Mouse (Mus musculus) hindbrain, embryonic 14.5 days (tissue): ENCODE results near the gene Mdm1. TPM values are rescaled to one million over a fixed set of nuclear protein-coding genes. Genes with fewer than 3 reads are reported as not detected.

Experiments used
- ATAC-seq: fragments of 200-750 bp; cut with Nextera tagmentation; 2 replicates; pipeline ENCODE4 v1.8.0; 2017; ENCODE audit warnings: moderate number of reproducible peaks, mild to moderate bottlenecking, moderate TSS enrichment, moderate library complexity; ENCODE audit not compliant: low FRiP score
- DNase-seq: peaks from one replicate; pipeline ENCODE4 v3.0.0-alpha.2; 2015; ENCODE audit warnings: low spot score
- H3K27ac ChIP-seq: fragments of 300-500 bp; sonication (generic); 2 replicates; pipeline ENCODE4 v1.5.1; 2014; ENCODE audit warnings: mild to moderate bottlenecking, moderate library complexity
- H3K27me3 ChIP-seq: fragments of 300-500 bp; sonication (generic); 2 replicates; pipeline ENCODE4 v1.6.1; 2014; ENCODE audit warnings: mild to moderate bottlenecking, low read length, mixed read lengths; ENCODE audit not compliant: control insufficient read depth, insufficient read depth
- H3K36me3 ChIP-seq: fragments of 300-500 bp; sonication (generic); replicated peaks from 2 replicates; pipeline ENCODE4 v1.6.1; 2014; ENCODE audit not compliant: control insufficient read depth, insufficient read depth
- H3K4me1 ChIP-seq: fragments of 300-500 bp; sonication (generic); replicated peaks from 2 replicates; pipeline ENCODE4 v1.6.1; 2014; ENCODE audit warnings: antibody characterized with exemption, low read length, mixed read lengths; ENCODE audit not compliant: control insufficient read depth, insufficient read depth
- H3K4me2 ChIP-seq: fragments of 300-500 bp; sonication (generic); replicated peaks from 2 replicates; pipeline ENCODE4 v1.6.1; 2014; ENCODE audit warnings: mild to moderate bottlenecking, moderate library complexity
- H3K4me3 ChIP-seq: fragments of 300-500 bp; sonication (generic); replicated peaks from 2 replicates; pipeline ENCODE4 v1.5.1; 2014; ENCODE audit warnings: mild to moderate bottlenecking, low read length
- H3K9ac ChIP-seq: fragments of 300-500 bp; sonication (generic); 2 replicates; pipeline ENCODE4 v1.6.1; 2014
- H3K9me3 ChIP-seq: fragments of 300-500 bp; sonication (generic); 2 replicates; pipeline ENCODE4 v1.6.1; 2016; ENCODE audit warnings: low read length; ENCODE audit not compliant: control insufficient read depth
- WGBS: fragments of 180-500 bp; shearing (Covaris S2); extraction: QIAGEN DNeasy Blood & Tissue Kit; methylation state at CpG from one replicate; pipeline ENCODE4 v1.1.7; 2014; 5-methylcytosine and 5-hydroxymethylcytosine counted together
- polyA plus RNA-seq: library from polyadenylated mRNA; unstranded; fragments of >200 nt; fragmentation: Nextera tagmentation; extraction: Ambion mirVana; gene quantifications from 2 replicates; pipeline ENCODE4 v1.2.1, GENCODE M21; 2014

The Mdm1 gene
- polyA plus RNA-seq, 1 experiment from 2014 or later, result 27.0 TPM

GRCm38 (mm10) chr10:118138508-118138907, 3.1 kb upstream of the Mdm1 start:
- WGBS, result 90% methylated on average over 11 of the region's 11 CpGs
- no peaks in the 10 kb centered on the region for H3K36me3 ChIP-seq
- H3K9ac ChIP-seq, result no peak overlapping the region

GRCm38 (mm10) chr10:118139837-118140570, 1.6 kb upstream of the Mdm1 start:
- WGBS, result 59% methylated on average over 8 of the region's 8 CpGs
- Histone ChIP-seq H3K9me3 (no peaks in the 10 kb centered on the region), H3K27me3 (no peaks in the 10 kb centered on the region), H3K4me2 (no peak overlapping the region), H3K4me1 (0 out of 2 replicates have a peak, but pooled peaks cover 10% of the 10 kb centered on the region), H3K4me3 (no peak overlapping the region), H3K27ac (no peak overlapping the region), H3K36me3 (no peaks in the 10 kb centered on the region), H3K9ac (peak overlapping the region; percentile 1; the same call in 1 of the 2 replicates)
- DNase-seq (no peak), ATAC-seq (no peak)

More at GRCm38 (mm10) chr10:118138508-118138907, 3.1 kb upstream of the Mdm1 start:
- H3K4me1 ChIP-seq, result 0 out of 2 replicates have a peak, but pooled peaks cover 10% of the 10 kb centered on the region
- ATAC-seq (no peak), DNase-seq (no peak)
- no peaks in the 10 kb centered on the region for H3K27me3 ChIP-seq
- H3K9me3 ChIP-seq, result no peaks in the 10 kb centered on the region
- no peak overlapping the region for H3K27ac ChIP-seq
- H3K4me2 ChIP-seq, result no peak overlapping the region
- no peak overlapping the region for H3K4me3 ChIP-seq

GRCm38 (mm10) chr10:118141884-118142801, 532 bp downstream of the Mdm1 start:
- peak overlapping the region; percentile 77 for H3K9ac ChIP-seq
- no peak for ATAC-seq
- H3K36me3 ChIP-seq, result peaks cover 4% of the 10 kb centered on the region; the same call in 1 of the 2 replicates
- H3K27ac ChIP-seq, result no peak overlapping the region
- H3K4me2 ChIP-seq, result peak overlapping the region; percentile 82
- 0 out of 2 replicates have a peak, but pooled peaks cover 10% of the 10 kb centered on the region for H3K4me1 ChIP-seq
- no peak for DNase-seq
- WGBS, result 2% methylated on average over 51 of the region's 53 CpGs
- no peaks in the 10 kb centered on the region for H3K9me3 ChIP-seq
- H3K4me3 ChIP-seq, result peak overlapping the region; percentile 95
- no peaks in the 10 kb centered on the region for H3K27me3 ChIP-seq

- H3K9me3 ChIP-seq, result no peaks in the 10 kb centered on the region
- peaks cover 39% of the 10 kb centered on the region for H3K36me3 ChIP-seq
- ATAC-seq, result no peak
- H3K27ac ChIP-seq, result no peak overlapping the region
- H3K4me2 ChIP-seq, result no peak overlapping the region
- no peak overlapping the region for H3K4me3 ChIP-seq
- H3K4me1 ChIP-seq, result no peaks in the 10 kb centered on the region
- no peak for DNase-seq
- 87% methylated on average over 5 of the region's 5 CpGs for WGBS
- no peaks in the 10 kb centered on the region for H3K27me3 ChIP-seq
- H3K9ac ChIP-seq, result no peak overlapping the region
Measured at GRCm38 (mm10) chr10:118149381-118149780, 7.8 kb downstream of the Mdm1 start.

- Histone ChIP-seq H3K9me3 (no peaks in the 10 kb centered on the region), H3K9ac (no peak overlapping the region), H3K27me3 (no peaks in the 10 kb centered on the region), H3K36me3 (peaks cover 39% of the 10 kb centered on the region), H3K27ac (no peak overlapping the region), H3K4me2 (no peak overlapping the region), H3K4me1 (no peaks in the 10 kb centered on the region), H3K4me3 (no peak overlapping the region)
- ATAC-seq (no peak), DNase-seq (no peak)
- 89% methylated on average over 9 of the region's 9 CpGs for WGBS
Measured at GRCm38 (mm10) chr10:118150866-118151265, 9.3 kb downstream of the Mdm1 start.

- peak; percentile 77 for DNase-seq
- Histone ChIP-seq H3K9ac (no peak overlapping the region), H3K4me1 (no peaks in the 10 kb centered on the region), H3K9me3 (no peaks in the 10 kb centered on the region), H3K27ac (no peak overlapping the region), H3K27me3 (no peaks in the 10 kb centered on the region), H3K36me3 (peaks cover 54% of the 10 kb centered on the region), H3K4me3 (no peak overlapping the region), H3K4me2 (no peak overlapping the region)
- ATAC-seq, result no peak
Measured at GRCm38 (mm10) chr10:118155932-118156331, 14.3 kb downstream of the Mdm1 start.

GRCm38 (mm10) chr10:118161131-118161530, 19.5 kb downstream of the Mdm1 start:
- H3K4me2 ChIP-seq, result no peak overlapping the region
- H3K4me3 ChIP-seq, result no peak overlapping the region
- no peak overlapping the region for H3K27ac ChIP-seq
- peaks cover 79% of the 10 kb centered on the region for H3K36me3 ChIP-seq
- no peaks in the 10 kb centered on the region for H3K4me1 ChIP-seq
- DNase-seq (no peak), ATAC-seq (no peak)
- H3K9ac ChIP-seq, result no peak overlapping the region
- WGBS, result 100% methylated on average over 2 of the region's 2 CpGs
- no peaks in the 10 kb centered on the region for H3K9me3 ChIP-seq
- no peaks in the 10 kb centered on the region for H3K27me3 ChIP-seq

GRCm38 (mm10) chr10:118169212-118169611, 27.6 kb downstream of the Mdm1 start:
- no peaks in the 10 kb centered on the region for H3K27me3 ChIP-seq
- no peak overlapping the region for H3K27ac ChIP-seq
- no peak overlapping the region for H3K4me3 ChIP-seq
- H3K4me2 ChIP-seq, result no peak overlapping the region
- H3K9me3 ChIP-seq, result no peaks in the 10 kb centered on the region
- no peak for DNase-seq
- peaks cover 37% of the 10 kb centered on the region for H3K36me3 ChIP-seq
- ATAC-seq, result no peak
- WGBS, result 62% methylated on average over 12 of the region's 12 CpGs
- no peaks in the 10 kb centered on the region for H3K4me1 ChIP-seq
- no peak overlapping the region for H3K9ac ChIP-seq

GRCm38 (mm10) chr10:118172416-118172815, 30.8 kb downstream of the Mdm1 start:
- peaks cover 8% of the 10 kb centered on the region; the same call in 1 of the 2 replicates for H3K36me3 ChIP-seq
- H3K9ac ChIP-seq, result no peak overlapping the region
- 76% methylated on average over 8 of the region's 8 CpGs for WGBS
- H3K4me1 ChIP-seq, result no peaks in the 10 kb centered on the region
- no peak overlapping the region for H3K4me3 ChIP-seq
- no peak overlapping the region for H3K27ac ChIP-seq
- ATAC-seq, result no peak
- H3K9me3 ChIP-seq, result no peaks in the 10 kb centered on the region
- H3K27me3 ChIP-seq, result no peaks in the 10 kb centered on the region
- no peak for DNase-seq
- H3K4me2 ChIP-seq, result no peak overlapping the region
